Mouse (Mus musculus) forelimb bud, embryonic 11.5 days (tissue): Measurements from ENCODE around the gene Cd48.
"Not testable (repeated sequence)": the region's sequence is repeated elsewhere in the genome, so short reads cannot be mapped to it uniquely, and the experiment has no call there.

Experiments used
- DNase-seq: peaks from one replicate; pipeline ENCODE4 v3.0.0-alpha.2; 2012; ENCODE audit warnings: low read depth, low spot score

The Cd48 gene

DNA sequence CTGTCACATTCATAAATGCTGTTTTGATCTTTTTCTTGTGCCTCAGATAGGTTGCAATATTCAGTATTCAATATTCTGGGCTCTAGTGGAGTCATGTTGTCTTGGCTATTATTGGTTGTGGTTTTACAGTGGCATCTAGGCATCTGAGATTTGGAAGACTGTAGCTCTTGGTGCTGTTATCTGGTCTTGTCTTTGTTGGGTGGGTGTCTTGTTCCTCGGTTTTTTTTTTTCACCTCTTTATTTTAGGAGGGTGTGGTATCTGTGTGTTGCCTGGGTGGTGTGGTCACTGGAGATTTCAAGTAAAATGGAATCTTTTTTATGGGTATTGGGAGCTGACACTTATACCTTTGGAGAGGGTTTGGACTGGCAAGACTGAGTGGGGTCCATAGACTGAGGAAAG is 12.1 kb downstream of the Cd48 start:
- no peak for DNase-seq

DNA sequence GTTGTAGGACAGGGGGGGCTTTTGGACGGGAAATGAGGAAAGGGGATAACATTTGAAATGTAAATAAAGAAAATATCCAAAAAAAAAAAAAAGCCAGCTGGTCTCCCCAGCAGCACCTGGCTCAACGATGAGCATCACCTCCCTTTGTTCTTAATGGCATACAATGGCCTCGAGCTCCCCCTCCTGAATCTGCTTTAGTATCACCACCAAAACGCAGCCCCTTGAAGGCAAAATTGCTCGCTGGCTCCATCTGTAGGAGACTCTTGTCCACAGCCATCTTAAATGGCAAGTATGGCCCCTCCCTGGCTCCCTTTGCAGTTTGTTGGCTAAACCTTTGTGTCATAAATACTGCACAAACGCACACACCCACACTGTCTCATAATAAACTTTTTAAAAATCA is 17.2 kb downstream of the Cd48 start:
- peak; percentile 6 for DNase-seq

- DNase-seq, result not testable (repeated sequence)
These were observed 31.9 kb downstream of the Cd48 start for GRCm38 (mm10) chr1:171713736-171714135.

DNA sequence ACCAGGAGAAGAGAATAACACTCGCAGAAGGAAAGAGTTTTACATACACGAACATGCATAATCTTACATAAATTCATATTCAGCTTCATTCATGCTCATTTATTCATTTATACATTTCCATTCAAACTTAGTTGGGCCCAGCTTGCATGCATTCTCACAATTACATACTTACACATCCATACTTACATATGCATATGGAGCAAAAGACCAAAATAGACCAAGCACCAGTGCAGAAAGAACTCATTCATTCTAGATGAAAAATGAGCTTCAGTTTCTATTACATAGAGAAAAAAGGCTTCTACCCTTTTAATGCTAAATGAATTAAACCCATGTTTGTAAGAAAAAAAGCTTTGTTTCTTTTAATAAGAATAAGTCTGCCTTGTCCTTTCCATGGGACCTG is 33.6 kb downstream of the Cd48 start:
- no peak for DNase-seq

- no peak for DNase-seq
These were observed 34.4 kb downstream of the Cd48 start for GRCm38 (mm10) chr1:171716232-171716631.

GRCm38 (mm10) chr1:171731195-171731594 is 49.4 kb downstream of the Cd48 start:
- no peak for DNase-seq

DNA sequence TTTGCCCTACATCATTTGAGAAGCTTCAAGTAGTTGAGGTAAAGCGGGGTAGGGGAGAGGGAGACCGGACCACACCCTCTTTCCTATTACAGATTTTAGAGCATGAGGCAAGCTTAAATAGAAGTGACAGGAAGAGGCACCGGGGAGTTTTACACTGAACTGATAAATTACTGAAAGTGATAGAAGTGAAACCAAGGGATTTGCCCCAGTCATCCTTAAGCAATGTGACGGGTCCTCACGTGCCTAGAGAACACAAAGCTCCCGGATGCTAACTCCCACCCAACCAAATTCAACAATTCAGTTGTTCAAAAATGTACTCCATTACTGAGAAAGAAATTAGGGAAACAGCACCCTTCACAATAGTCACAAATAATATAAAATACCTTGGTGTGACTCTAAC is 53.1 kb downstream of the Cd48 start:
- DNase-seq, result no peak

DNA sequence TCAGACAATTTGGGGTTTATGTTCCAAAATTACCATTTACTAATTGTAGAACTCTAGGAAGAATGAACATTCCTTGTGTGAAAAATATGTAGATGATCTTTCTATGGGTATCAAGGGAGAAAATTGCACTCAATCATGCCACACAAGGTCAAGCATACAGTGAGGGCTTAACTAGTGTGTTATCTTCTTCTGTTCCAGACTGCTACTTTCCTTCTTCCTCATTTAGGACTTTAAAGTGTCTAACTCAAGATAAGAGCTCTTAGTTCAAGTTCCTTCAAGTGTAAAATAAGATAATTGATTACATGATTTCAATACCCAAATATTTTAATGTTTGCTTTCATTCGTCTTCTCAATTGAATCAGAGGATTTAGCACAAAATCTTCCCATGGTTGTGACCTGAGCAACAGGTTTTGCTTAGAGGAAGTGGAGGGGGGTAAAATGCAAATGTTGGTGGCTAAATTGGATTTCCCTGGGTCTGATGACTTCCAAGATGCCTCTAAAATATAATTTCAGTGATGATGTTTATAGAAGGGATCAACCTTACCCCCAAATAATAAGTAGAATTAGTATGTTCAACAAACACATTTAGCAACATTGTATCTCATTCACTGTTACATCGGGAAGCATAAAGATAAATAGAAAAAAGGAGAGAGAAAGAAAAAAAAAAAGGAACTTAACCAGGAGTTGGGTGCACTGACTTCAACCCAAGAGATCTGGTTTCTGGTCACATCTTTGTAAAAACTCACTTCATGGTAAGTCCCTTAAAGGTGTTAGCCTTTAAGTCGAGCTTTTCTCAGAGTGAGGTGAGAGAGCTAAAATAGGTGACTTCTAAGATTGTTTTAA is 66.5 kb downstream of the Cd48 start:
- no peak for DNase-seq
